Mouse (Mus musculus) forebrain, embryonic 16.5 days (tissue): ENCODE results near the gene Slmap. TPM values are rescaled to one million over a fixed set of nuclear protein-coding genes. Genes with fewer than 3 reads are reported as not detected.

ENCODE experiments used
- ATAC-seq: fragments of 200-750 bp; cut with Nextera tagmentation; 2 replicates; pipeline ENCODE4 v1.8.0; 2017; ENCODE audit warnings: mild to moderate bottlenecking, moderate library complexity
- H3K27ac ChIP-seq: fragments of 300-500 bp; sonication (generic); 2 replicates; pipeline ENCODE4 v1.5.1; 2014; ENCODE audit warnings: low read length, control low read depth
- H3K27me3 ChIP-seq: fragments of 300-500 bp; sonication (generic); replicated peaks from 2 replicates; pipeline ENCODE4 v1.6.1; 2014; ENCODE audit warnings: low read length; ENCODE audit not compliant: control insufficient read depth, insufficient read depth
- H3K36me3 ChIP-seq: fragments of 300-500 bp; sonication (generic); 2 replicates; pipeline ENCODE4 v1.6.1; 2014; ENCODE audit not compliant: control insufficient read depth, insufficient read depth
- H3K4me1 ChIP-seq: fragments of 300-500 bp; sonication (generic); replicated peaks from 2 replicates; pipeline ENCODE4 v1.6.1; 2014; ENCODE audit warnings: low read length; ENCODE audit not compliant: control insufficient read depth, insufficient read depth
- H3K4me2 ChIP-seq: fragments of 300-500 bp; sonication (generic); 2 replicates; pipeline ENCODE4 v1.6.1; 2014; ENCODE audit warnings: mild to moderate bottlenecking, low read length, control low read depth
- H3K4me3 ChIP-seq: fragments of 300-500 bp; sonication (generic); replicated peaks from 2 replicates; pipeline ENCODE4 v1.5.1; 2014; ENCODE audit warnings: mild to moderate bottlenecking, low read length, control low read depth
- H3K9ac ChIP-seq: fragments of 300-500 bp; sonication (generic); replicated peaks from 2 replicates; pipeline ENCODE4 v1.6.1; 2014; ENCODE audit warnings: low read depth, low read length, control low read depth
- H3K9me3 ChIP-seq: fragments of 300-500 bp; sonication (generic); 2 replicates; pipeline ENCODE4 v1.6.1; 2016; ENCODE audit warnings: low read length; ENCODE audit not compliant: control insufficient read depth
- WGBS: fragments of 180-500 bp; shearing (Covaris S2); extraction: QIAGEN DNeasy Blood & Tissue Kit; methylation state at CpG from one replicate; pipeline ENCODE4 v1.1.7; 2014; 5-methylcytosine and 5-hydroxymethylcytosine counted together
- polyA plus RNA-seq: library from polyadenylated mRNA; unstranded; fragments of >200 nt; fragmentation: Nextera tagmentation; extraction: Ambion mirVana; gene quantifications from 2 replicates; pipeline ENCODE4 v1.2.1, GENCODE M21; 2015

Gene Slmap
- polyA plus RNA-seq, 1 experiment from 2014 or later: 14.3 TPM

DNA sequence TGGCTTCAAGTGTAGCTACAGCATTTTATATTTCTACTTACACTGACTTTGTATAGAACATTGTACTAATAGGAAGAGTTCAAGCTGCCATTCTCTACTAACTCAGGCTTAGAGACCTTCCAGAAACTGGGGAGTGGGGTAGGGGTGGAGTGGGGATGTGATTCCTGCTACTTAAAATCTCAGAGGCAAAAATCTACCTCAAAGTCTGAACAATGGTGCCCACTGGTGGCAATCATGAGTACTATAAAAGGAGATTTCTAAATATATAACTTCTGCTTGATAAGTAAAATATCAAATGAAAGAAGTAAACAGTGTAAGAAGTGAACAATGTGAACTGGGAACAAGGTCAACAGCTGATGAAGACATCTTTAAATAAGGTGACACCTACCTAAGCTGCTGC, 75.2 kb downstream of the Slmap start:
- Histone ChIP-seq H3K4me2 (no peak overlapping the region), H3K27ac (no peak overlapping the region), H3K36me3 (peaks cover 4% of the 10 kb centered on the region), H3K27me3 (no peaks in the 10 kb centered on the region), H3K9me3 (no peaks in the 10 kb centered on the region), H3K4me1 (no peaks in the 10 kb centered on the region), H3K9ac (no peak overlapping the region), H3K4me3 (no peak overlapping the region)
- no peak for ATAC-seq

DNA sequence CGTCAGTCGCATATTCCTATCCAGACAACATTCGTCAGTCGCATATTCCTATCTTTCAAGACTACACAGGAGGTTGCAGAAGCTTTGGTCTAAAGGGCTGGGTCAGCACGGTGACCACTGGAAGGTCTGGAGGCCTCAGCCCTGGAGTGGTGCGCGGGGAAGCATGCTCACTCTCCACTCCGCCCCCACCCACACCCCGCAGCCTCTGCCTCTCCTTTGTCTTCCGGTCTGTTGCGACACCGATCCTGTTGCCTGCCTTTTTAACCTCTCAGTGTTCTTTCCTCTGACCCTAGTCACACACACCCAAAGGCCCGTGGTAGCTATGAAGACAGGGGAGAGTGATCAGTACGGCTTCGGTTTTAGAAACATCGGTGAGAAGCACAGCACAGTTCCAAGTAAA, 79.9 kb downstream of the Slmap start:
- peaks cover 8% of the 10 kb centered on the region for H3K4me1 ChIP-seq
- no peak overlapping the region for H3K4me3 ChIP-seq
- ATAC-seq: no peak
- H3K27me3 ChIP-seq: no peaks in the 10 kb centered on the region
- H3K9me3 ChIP-seq: no peaks in the 10 kb centered on the region
- 53% methylated on average over 16 of the region's 16 CpGs for WGBS
- no peak overlapping the region for H3K9ac ChIP-seq
- no peak overlapping the region for H3K27ac ChIP-seq
- no peak overlapping the region for H3K4me2 ChIP-seq
- no peaks in the 10 kb centered on the region; the same call in 1 of the 2 replicates for H3K36me3 ChIP-seq

GRCm38 (mm10) chr14:26450036-26450800, 84.5 kb downstream of the Slmap start:
- Histone ChIP-seq H3K9ac (no peak overlapping the region), H3K4me1 (peaks cover 9% of the 10 kb centered on the region), H3K36me3 (no peaks in the 10 kb centered on the region), H3K27me3 (no peaks in the 10 kb centered on the region), H3K9me3 (no peaks in the 10 kb centered on the region), H3K4me2 (no peak overlapping the region), H3K27ac (no peak overlapping the region), H3K4me3 (no peak overlapping the region)
- ATAC-seq: no peak
- 12% methylated on average over 16 of the region's 16 CpGs for WGBS

GRCm38 (mm10) chr14:26448581-26448980, 86.2 kb downstream of the Slmap start:
- 43% methylated on average over 4 of the region's 4 CpGs for WGBS
- Histone ChIP-seq H3K4me1 (peaks cover 9% of the 10 kb centered on the region), H3K4me3 (no peak overlapping the region), H3K27me3 (no peaks in the 10 kb centered on the region), H3K9me3 (no peaks in the 10 kb centered on the region), H3K4me2 (no peak overlapping the region), H3K9ac (no peak overlapping the region), H3K36me3 (no peaks in the 10 kb centered on the region), H3K27ac (no peak overlapping the region)
- ATAC-seq: no peak

GRCm38 (mm10) chr14:26447223-26447622, 87.5 kb downstream of the Slmap start:
- H3K4me2 ChIP-seq: no peak overlapping the region
- WGBS: 87% methylated on average over 2 of the region's 2 CpGs

GRCm38 (mm10) chr14:26446538-26446937, 88.2 kb downstream of the Slmap start:
- no peak overlapping the region for H3K27ac ChIP-seq
- WGBS: 84% methylated on average over 3 of the region's 3 CpGs

More at GRCm38 (mm10) chr14:26447223-26447622, 87.5 kb downstream of the Slmap start:
- Histone ChIP-seq H3K9ac (no peak overlapping the region), H3K36me3 (no peaks in the 10 kb centered on the region), H3K27me3 (no peaks in the 10 kb centered on the region), H3K4me3 (no peak overlapping the region), H3K9me3 (no peaks in the 10 kb centered on the region), H3K4me1 (peaks cover 9% of the 10 kb centered on the region), H3K27ac (no peak overlapping the region)
- no peak for ATAC-seq

DNA sequence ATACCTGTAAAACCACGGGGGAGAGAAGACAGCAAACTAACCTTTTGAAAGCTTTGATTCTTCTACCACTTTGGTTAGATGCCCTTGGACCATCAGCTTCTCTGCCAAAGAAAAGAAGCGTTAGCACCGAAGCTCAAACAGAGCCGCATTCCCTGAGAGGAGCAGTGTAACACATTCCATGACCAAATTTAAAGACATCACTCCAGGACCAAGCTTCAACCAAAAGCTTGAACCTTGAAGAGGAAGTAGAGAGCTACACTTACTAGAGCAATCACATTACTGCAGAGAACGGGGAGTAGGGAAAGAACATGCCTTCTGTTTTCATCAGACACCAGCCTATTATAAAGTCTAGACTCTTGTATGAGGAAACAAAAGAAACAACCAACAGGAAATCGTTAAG, 92.2 kb downstream of the Slmap start:
- Histone ChIP-seq H3K4me1 (no peaks in the 10 kb centered on the region), H3K9me3 (no peaks in the 10 kb centered on the region), H3K27me3 (no peaks in the 10 kb centered on the region), H3K4me3 (no peak overlapping the region), H3K9ac (no peak overlapping the region), H3K27ac (no peak overlapping the region), H3K36me3 (no peaks in the 10 kb centered on the region), H3K4me2 (no peak overlapping the region)
- WGBS: 51% methylated on average over 6 of the region's 6 CpGs
- no peak for ATAC-seq

More at GRCm38 (mm10) chr14:26446538-26446937, 88.2 kb downstream of the Slmap start:
- Histone ChIP-seq H3K36me3 (no peaks in the 10 kb centered on the region), H3K4me2 (no peak overlapping the region), H3K4me3 (no peak overlapping the region), H3K9ac (no peak overlapping the region), H3K9me3 (no peaks in the 10 kb centered on the region), H3K27me3 (no peaks in the 10 kb centered on the region), H3K4me1 (peaks cover 9% of the 10 kb centered on the region)
- no peak for ATAC-seq

DNA sequence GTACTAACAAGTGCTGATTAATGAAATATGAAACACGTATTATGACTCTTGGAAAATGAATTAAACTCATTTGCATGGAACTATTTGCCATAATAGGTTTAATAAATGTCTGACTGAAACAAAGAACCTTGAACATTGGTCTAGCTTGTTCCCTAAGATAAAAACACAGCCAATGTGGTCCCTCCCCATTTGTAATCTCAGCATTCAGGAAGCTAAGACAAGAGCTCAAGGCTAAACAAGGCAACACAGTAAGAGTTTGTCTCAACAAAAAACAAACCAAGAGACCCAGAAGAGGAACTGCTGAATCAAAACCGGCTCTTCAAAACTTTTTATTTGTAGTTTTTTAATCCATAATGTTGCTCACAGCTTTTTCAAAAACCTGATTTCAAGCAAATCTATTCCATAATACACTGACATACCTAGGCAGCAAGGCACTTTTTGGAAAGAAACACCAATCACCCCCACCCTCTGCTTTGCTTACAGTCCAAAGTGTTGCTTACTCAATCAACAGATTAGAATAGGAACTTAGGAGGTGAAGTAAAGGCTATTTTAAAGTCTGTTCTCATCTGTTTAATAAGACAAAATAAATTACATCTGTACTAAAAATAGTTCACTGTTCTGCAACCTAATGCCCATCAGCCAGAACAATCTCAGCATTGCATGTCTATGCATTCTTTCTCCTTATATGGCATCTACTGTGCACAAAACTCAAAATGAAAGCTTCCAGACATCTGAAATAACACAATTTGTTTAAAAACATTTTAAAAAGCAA, 93.5 kb downstream of the Slmap start:
- no peaks in the 10 kb centered on the region for H3K27me3 ChIP-seq
- no peak overlapping the region for H3K27ac ChIP-seq
- no peaks in the 10 kb centered on the region for H3K4me1 ChIP-seq
- H3K9ac ChIP-seq: no peak overlapping the region
- WGBS: 84% methylated on average over 2 of the region's 2 CpGs
- no peaks in the 10 kb centered on the region for H3K36me3 ChIP-seq
- no peak overlapping the region for H3K4me2 ChIP-seq
- no peak for ATAC-seq
- no peaks in the 10 kb centered on the region for H3K9me3 ChIP-seq
- no peak overlapping the region for H3K4me3 ChIP-seq

- Histone ChIP-seq H3K4me2 (no peak overlapping the region), H3K4me1 (no peaks in the 10 kb centered on the region), H3K9ac (no peak overlapping the region), H3K27ac (no peak overlapping the region), H3K4me3 (no peak overlapping the region), H3K27me3 (no peaks in the 10 kb centered on the region), H3K9me3 (no peaks in the 10 kb centered on the region), H3K36me3 (0 out of 2 replicates have a peak, but pooled peaks cover 2% of the 10 kb centered on the region)
- ATAC-seq: no peak
Measured at GRCm38 (mm10) chr14:26439996-26440395, 94.7 kb downstream of the Slmap start.
